Mouse (Mus musculus): ENCODE data around the gene Naa20. TPM values are rescaled to one million over a fixed set of nuclear protein-coding genes. Genes with fewer than 3 reads are reported as not detected.

Gene Naa20
- polyA plus RNA-seq, 1 experiment from 2014 or later = 157 TPM

Other genes with a start within 250 kb of the Naa20 start
- 18.2 and 18.6 TPM in 2 replicates for gene Rin2, start 226.9 kb upstream of the Naa20 start, polyA plus RNA-seq (2015; fragmentation: Nextera tagmentation; extraction: Ambion mirVana)
- 0.74 and 1.5 TPM in 2 replicates for gene Cfap61, start 32.7 kb downstream of the Naa20 start, polyA plus RNA-seq (2015; fragmentation: Nextera tagmentation; extraction: Ambion mirVana)
- gene Crnkl1, start 32.9 kb downstream of the Naa20 start, polyA plus RNA-seq (2015; fragmentation: Nextera tagmentation; extraction: Ambion mirVana) = 17.8 and 20.7 TPM in 2 replicates